Mouse (Mus musculus) limb, embryonic 11.5 days (tissue): ENCODE measurements around the gene Gpr179. TPM values are rescaled to one million over a fixed set of nuclear protein-coding genes. Genes with fewer than 3 reads are reported as not detected.

Experiments used
- ATAC-seq: fragments of 200-750 bp; cut with Nextera tagmentation; 2 replicates; pipeline ENCODE4 v1.8.0; 2017; ENCODE audit warnings: low read depth; ENCODE audit not compliant: insufficient number of reproducible peaks, low FRiP score, low TSS enrichment
- DNase-seq: peaks from one replicate; pipeline ENCODE4 v3.0.0-alpha.2; 2015; ENCODE audit warnings: low spot score
- H3K27ac ChIP-seq: fragments of 300-500 bp; sonication (generic); replicated peaks from 2 replicates; pipeline ENCODE4 v1.5.1; 2014; ENCODE audit warnings: low read depth, mild to moderate bottlenecking, low read length
- H3K27me3 ChIP-seq: fragments of 300-500 bp; sonication (generic); 2 replicates; pipeline ENCODE4 v1.6.1; 2014; ENCODE audit warnings: mild to moderate bottlenecking, low read length, mixed read lengths; ENCODE audit not compliant: control insufficient read depth, insufficient read depth
- H3K36me3 ChIP-seq: fragments of 300-500 bp; sonication (generic); 2 replicates; pipeline ENCODE4 v1.6.1; 2014; ENCODE audit warnings: mild to moderate bottlenecking, low read length, moderate library complexity, mixed read lengths; ENCODE audit not compliant: control insufficient read depth, insufficient read depth
- H3K4me1 ChIP-seq: fragments of 300-500 bp; sonication (generic); 2 replicates; pipeline ENCODE4 v1.6.1; 2014; ENCODE audit warnings: low read length, mixed read lengths; ENCODE audit not compliant: control insufficient read depth, insufficient read depth
- H3K4me2 ChIP-seq: fragments of 300-500 bp; sonication (generic); 2 replicates; pipeline ENCODE4 v1.6.1; 2014; ENCODE audit warnings: low read depth, mild to moderate bottlenecking, moderate library complexity; ENCODE audit not compliant: severe bottlenecking
- H3K4me3 ChIP-seq: fragments of 300-500 bp; sonication (generic); 2 replicates; pipeline ENCODE4 v1.5.1; 2014; ENCODE audit warnings: low read depth, low read length
- H3K9ac ChIP-seq: fragments of 300-500 bp; sonication (generic); 2 replicates; pipeline ENCODE4 v1.6.1; 2014; ENCODE audit warnings: mild to moderate bottlenecking, low read length
- H3K9me3 ChIP-seq: fragments of 300-500 bp; sonication (generic); 2 replicates; pipeline ENCODE4 v1.6.1; 2016; ENCODE audit warnings: low read length; ENCODE audit not compliant: control insufficient read depth
- WGBS: fragments of 180-500 bp; shearing (Covaris S2); extraction: QIAGEN DNeasy Blood & Tissue Kit; methylation state at CpG from one replicate; pipeline ENCODE4 v1.1.7; 2014; 5-methylcytosine and 5-hydroxymethylcytosine counted together
- polyA plus RNA-seq: library from polyadenylated mRNA; unstranded; fragments of >200 nt; fragmentation: Nextera tagmentation; extraction: Ambion mirVana; gene quantifications from 2 replicates; pipeline ENCODE4 v1.2.1, GENCODE M21; 2014

Gpr179 gene
- polyA plus RNA-seq, 1 experiment from 2014 or later: 0.04 TPM

DNA sequence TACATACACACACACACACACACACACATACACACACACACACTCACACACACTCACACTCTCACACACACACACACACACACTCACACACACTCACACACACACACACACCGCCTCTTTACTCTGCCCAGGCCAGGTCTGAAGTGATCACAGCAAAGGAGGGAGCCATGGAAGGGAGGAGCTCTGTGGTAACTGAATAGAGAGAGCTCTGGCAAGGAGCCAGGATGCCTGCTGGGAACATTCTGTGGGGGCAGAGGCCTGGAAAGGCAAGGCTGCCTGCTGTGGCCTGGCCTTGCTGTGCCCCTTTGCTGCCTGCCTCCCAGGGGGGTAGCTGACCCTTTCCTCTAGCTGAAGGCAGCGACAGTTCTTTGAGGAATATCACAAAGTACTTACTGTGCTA, 1.8 kb downstream of the Gpr179 start:
- no peak overlapping the region for H3K27ac ChIP-seq
- H3K4me1 ChIP-seq: peaks cover 3% of the 10 kb centered on the region; the same call in 1 of the 2 replicates
- DNase-seq (peak; percentile 54), ATAC-seq (no peak)
- WGBS: 40% methylated on average over 2 of the region's 2 CpGs
- no peaks in the 10 kb centered on the region for H3K36me3 ChIP-seq
- no peak overlapping the region for H3K4me3 ChIP-seq
- no peak overlapping the region for H3K4me2 ChIP-seq
- H3K9me3 ChIP-seq: no peaks in the 10 kb centered on the region
- H3K27me3 ChIP-seq: no peaks in the 10 kb centered on the region
- H3K9ac ChIP-seq: no peak overlapping the region

DNA sequence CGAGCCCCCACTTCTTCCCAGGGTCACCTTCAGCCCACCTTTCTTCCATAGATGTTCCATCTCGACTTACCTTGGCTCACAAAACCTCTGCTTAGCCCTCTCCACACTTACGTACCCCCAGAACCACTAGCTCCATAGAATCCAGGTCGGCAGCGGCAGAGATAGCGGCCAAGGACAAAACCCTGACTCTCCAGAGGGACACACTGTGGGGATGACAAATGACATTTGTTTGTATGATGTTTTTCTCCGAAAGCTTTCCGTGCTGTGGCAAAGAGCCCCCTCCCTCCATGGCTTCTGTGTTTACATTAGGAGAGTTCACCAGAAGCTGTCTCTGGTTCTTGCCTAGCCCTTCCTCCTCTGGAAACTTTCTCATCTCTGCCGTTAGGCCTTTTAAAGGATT, 4.6 kb downstream of the Gpr179 start:
- Histone ChIP-seq H3K4me2 (no peak overlapping the region), H3K9me3 (no peaks in the 10 kb centered on the region), H3K36me3 (no peaks in the 10 kb centered on the region), H3K4me3 (no peak overlapping the region), H3K27ac (no peak overlapping the region), H3K4me1 (peaks cover 6% of the 10 kb centered on the region), H3K27me3 (0 out of 2 replicates have a peak, but pooled peaks cover 2% of the 10 kb centered on the region), H3K9ac (no peak overlapping the region)
- no peak for DNase-seq
- 84% methylated on average over 9 of the region's 9 CpGs for WGBS
- ATAC-seq: no peak

DNA sequence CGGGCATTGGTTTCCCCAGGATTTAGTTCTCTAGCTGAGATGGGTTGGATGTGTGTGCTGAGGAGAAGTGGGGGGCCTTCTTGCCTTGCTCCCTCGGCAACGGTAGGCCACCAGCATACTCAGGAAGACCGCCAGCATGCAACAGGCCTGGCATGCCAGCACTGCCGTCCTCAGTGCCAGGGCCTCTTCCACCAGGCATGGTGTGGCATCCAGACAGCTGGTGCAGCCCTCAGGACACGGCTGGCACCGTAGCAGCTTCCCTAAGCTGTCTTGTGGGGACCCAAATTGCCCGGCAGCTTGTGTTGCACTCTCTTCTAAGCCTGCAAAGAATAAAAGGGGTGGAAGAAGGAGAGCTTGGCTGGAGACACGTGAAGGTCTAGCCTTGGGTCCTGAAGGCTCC, 5.5 kb downstream of the Gpr179 start:
- Histone ChIP-seq H3K36me3 (no peaks in the 10 kb centered on the region), H3K4me3 (no peak overlapping the region), H3K4me1 (peaks cover 6% of the 10 kb centered on the region), H3K27ac (no peak overlapping the region), H3K4me2 (no peak overlapping the region), H3K27me3 (0 out of 2 replicates have a peak, but pooled peaks cover 2% of the 10 kb centered on the region), H3K9ac (no peak overlapping the region), H3K9me3 (no peaks in the 10 kb centered on the region)
- ATAC-seq (no peak), DNase-seq (no peak)
- 89% methylated on average over 9 of the region's 9 CpGs for WGBS

DNA sequence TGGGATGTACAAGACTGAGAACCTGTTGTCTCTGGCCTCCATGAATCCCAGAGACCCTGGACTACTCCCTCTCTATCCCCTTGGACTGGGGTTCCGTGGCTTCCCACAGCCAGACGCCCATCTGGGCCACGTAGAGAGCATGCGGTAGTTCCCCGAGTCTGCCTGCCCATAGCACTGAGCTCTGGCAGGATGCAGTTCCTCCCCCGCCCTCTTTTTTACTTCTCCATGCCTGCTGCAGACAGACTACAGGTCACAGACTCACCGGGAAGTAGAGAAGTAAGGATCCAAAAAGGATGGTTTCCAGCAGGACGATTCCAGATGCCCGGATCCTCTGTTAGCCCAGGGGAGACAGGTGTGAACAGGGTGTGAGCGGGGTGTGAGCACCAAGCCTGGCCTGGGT, 6.4 kb downstream of the Gpr179 start:
- no peak overlapping the region for H3K4me3 ChIP-seq
- H3K4me2 ChIP-seq: no peak overlapping the region
- DNase-seq (no peak), ATAC-seq (no peak)
- WGBS: 68% methylated on average over 10 of the region's 10 CpGs
- 0 out of 2 replicates have a peak, but pooled peaks cover 2% of the 10 kb centered on the region for H3K27me3 ChIP-seq
- no peak overlapping the region for H3K27ac ChIP-seq
- no peaks in the 10 kb centered on the region for H3K36me3 ChIP-seq
- H3K9ac ChIP-seq: no peak overlapping the region
- H3K9me3 ChIP-seq: no peaks in the 10 kb centered on the region
- H3K4me1 ChIP-seq: peaks cover 6% of the 10 kb centered on the region

DNA sequence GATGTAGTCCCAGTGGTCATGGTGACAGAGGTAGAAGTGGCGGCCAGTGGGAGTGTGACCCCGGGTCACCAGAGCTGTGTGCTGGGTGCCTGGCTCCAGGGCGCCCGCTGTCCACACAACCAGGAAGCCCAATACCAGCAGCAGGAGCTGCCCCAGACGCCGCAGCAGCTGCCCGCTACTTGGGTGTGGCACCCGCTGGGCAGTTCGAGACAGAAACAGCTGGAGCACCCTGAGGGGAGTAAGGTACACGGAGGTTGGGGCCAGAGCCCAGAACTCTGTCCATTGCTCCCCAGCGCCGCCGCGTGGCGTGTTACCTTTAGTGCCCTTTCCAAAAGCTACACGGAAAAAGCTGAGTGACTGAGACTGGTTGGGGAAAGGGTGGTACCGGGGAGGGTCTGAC, 8.3 kb downstream of the Gpr179 start:
- no peak overlapping the region for H3K27ac ChIP-seq
- H3K4me1 ChIP-seq: peaks cover 3% of the 10 kb centered on the region; the same call in 1 of the 2 replicates
- ATAC-seq: no peak

DNA sequence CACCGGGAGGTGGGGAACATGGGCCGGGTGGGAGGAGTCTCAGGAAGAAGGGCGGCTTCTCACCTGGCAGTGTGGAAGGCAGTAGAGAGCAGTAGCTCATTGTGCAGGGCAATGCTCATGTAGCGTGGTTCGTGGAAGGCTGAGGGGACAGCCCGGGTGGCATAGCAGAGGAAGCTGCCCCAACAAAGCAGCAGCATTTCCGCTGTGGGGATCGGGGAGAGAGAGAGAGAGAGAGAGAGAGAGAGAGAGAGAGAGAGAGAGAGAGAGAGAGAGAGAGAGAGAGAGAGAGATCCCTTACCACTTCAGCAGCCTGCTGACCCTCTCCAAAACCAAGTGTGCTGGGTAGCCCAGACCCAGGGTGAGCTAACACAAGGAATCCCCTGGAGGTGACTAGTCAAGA, 8.7 kb downstream of the Gpr179 start:
- no peaks in the 10 kb centered on the region for H3K9me3 ChIP-seq
- WGBS: 47% methylated on average over 8 of the region's 8 CpGs
- H3K4me1 ChIP-seq: peaks cover 3% of the 10 kb centered on the region; the same call in 1 of the 2 replicates
- DNase-seq (no peak), ATAC-seq (no peak)
- H3K9ac ChIP-seq: no peak overlapping the region
- no peak overlapping the region for H3K27ac ChIP-seq
- peaks cover 5% of the 10 kb centered on the region; the same call in 1 of the 2 replicates for H3K27me3 ChIP-seq
- no peak overlapping the region for H3K4me3 ChIP-seq
- no peaks in the 10 kb centered on the region for H3K36me3 ChIP-seq
- no peak overlapping the region for H3K4me2 ChIP-seq

More for the DNA sequence above, 8.3 kb downstream of the Gpr179 start:
- no peaks in the 10 kb centered on the region for H3K9me3 ChIP-seq
- peaks cover 2% of the 10 kb centered on the region; the same call in 1 of the 2 replicates for H3K27me3 ChIP-seq
- no peaks in the 10 kb centered on the region for H3K36me3 ChIP-seq
- H3K4me3 ChIP-seq: no peak overlapping the region
- peak overlapping the region; percentile 17; the same call in 1 of the 2 replicates for H3K4me2 ChIP-seq
- peak; percentile 50 for DNase-seq
- no peak overlapping the region for H3K9ac ChIP-seq
- WGBS: 26% methylated on average over 17 of the region's 17 CpGs

DNA sequence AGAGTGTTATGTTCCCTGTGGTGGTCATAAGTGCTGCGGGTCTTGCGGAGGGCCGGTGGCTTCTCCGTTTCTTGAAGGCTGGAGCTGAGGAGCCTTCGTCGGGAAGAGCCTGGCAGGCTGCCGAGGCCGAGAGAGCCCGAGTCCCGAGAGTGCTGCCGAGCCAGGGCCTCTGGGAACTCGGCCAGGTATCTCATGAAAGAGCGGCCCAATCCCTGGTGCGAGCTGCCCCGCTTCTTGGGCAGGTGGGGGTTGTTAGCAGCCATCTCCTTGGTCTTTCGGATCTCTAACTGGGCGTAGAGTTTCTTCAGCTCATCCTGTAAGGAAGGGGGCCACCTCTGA, 12.9 kb downstream of the Gpr179 start:
- Histone ChIP-seq H3K9me3 (no peaks in the 10 kb centered on the region), H3K4me2 (peak overlapping the region; percentile 4; the same call in 1 of the 2 replicates), H3K27me3 (peaks cover 5% of the 10 kb centered on the region; the same call in 1 of the 2 replicates), H3K27ac (no peak overlapping the region), H3K4me1 (peaks cover 3% of the 10 kb centered on the region; the same call in 1 of the 2 replicates), H3K4me3 (no peak overlapping the region), H3K36me3 (no peaks in the 10 kb centered on the region), H3K9ac (peak overlapping the region; percentile 27; the same call in 1 of the 2 replicates)
- DNase-seq (no peak), ATAC-seq (no peak)
- 50% methylated on average over 17 of the region's 17 CpGs for WGBS

DNA sequence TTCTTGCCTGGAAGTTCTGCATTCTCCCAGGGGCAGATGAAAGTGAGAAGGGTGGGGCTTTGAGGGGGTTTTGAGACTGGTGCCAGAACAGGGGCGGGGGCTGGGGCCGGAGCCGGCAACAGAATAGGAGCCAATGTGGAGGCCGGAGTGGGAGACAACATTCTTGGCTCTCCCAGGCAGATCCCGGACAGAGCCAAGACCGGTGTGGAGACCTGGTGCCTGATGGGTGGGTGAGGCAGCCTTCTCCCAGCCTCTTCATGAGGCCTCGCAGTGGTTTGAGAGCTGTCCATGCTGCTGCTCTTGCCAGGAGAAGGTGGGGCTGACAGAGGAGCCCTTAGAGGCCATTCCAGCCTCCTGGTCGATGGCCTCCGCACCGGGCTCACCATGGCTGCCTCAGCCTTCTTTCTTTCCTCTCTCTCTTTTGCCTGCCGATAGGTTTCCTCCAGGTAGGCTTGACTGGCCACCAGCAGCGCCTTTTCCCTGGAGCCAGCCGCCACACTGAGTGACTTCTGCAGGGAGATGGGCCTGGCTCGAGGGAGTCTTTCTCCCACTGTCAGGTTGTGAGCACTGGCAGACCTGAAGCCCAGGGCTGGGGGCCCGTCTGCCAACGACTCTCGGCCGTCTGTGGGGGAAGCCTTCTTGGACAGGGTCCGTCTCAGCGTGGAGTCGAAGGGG, 13.4 kb downstream of the Gpr179 start:
- Histone ChIP-seq H3K4me2 (peak overlapping the region; percentile 4; the same call in 1 of the 2 replicates), H3K4me3 (no peak overlapping the region), H3K27me3 (peaks cover 3% of the 10 kb centered on the region; the same call in 1 of the 2 replicates), H3K9ac (peak overlapping the region; percentile 27; the same call in 1 of the 2 replicates), H3K9me3 (no peaks in the 10 kb centered on the region), H3K27ac (no peak overlapping the region), H3K4me1 (0 out of 2 replicates have a peak, but pooled peaks cover under 1% of the 10 kb centered on the region), H3K36me3 (no peaks in the 10 kb centered on the region)
- no peak for DNase-seq
- ATAC-seq: no peak
- WGBS: 42% methylated on average over 21 of the region's 21 CpGs
